Mouse (Mus musculus): ENCODE measurements around the gene Cenpt.

DNA sequence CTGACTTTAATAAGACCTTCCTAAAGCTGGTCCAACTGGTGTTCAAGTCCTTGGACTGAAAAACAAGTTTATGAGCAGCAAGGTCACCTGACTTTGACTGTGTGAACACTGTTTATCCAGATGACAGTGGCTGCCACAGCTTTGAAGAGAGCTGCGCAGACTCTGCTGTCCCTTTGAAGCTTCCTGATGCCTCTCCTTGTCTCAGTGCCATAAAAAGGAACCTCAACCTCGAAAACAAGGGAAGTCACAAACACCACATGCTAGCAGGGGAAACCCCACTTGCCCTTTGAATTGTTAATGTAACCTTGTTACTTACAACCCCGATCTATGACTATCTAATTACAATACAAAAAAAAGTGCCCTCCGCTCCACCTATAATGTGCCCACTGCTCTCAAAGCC, 27.6 kb downstream of the Cenpt start:
- TF ChIP-seq CTCF (IDR thresholded peaks at IDR 0.05; ENCODE audit: low read depth, low read length), result no peak
- no peak for TF ChIP-seq POLR2A (IDR thresholded peaks at IDR 0.05; ENCODE audit: extremely low read depth, insufficient read depth, low read length)

All from liver, adult 2 months (tissue).